Mouse (Mus musculus): ENCODE results near the gene Tldc1. TPM values are rescaled to one million over a fixed set of nuclear protein-coding genes. Genes with fewer than 3 reads are reported as not detected.

Tldc1 gene
- polyA plus RNA-seq, 1 experiment from 2014 or later: 11.8 TPM

Other genes starting within 250 kb of the Tldc1 start
- 61.3 and 63.2 TPM in 2 replicates for gene Mbtps1, start 219.7 kb downstream of the Tldc1 start, polyA plus RNA-seq (2015; fragmentation: Nextera tagmentation; extraction: Ambion mirVana)
- 138 and 150 TPM in 2 replicates for gene Hsdl1, start 203.2 kb downstream of the Tldc1 start, polyA plus RNA-seq (2015; fragmentation: Nextera tagmentation; extraction: Ambion mirVana)
- 0.29 and 0.31 TPM in 2 replicates for gene Dnaaf1, start 203.2 kb downstream of the Tldc1 start, polyA plus RNA-seq (2015; fragmentation: Nextera tagmentation; extraction: Ambion mirVana)
- gene Taf1c, start 173.2 kb downstream of the Tldc1 start, polyA plus RNA-seq (2015; fragmentation: Nextera tagmentation; extraction: Ambion mirVana): 12.6 and 14.5 TPM in 2 replicates
- not detected in 2 replicates for gene Adad2, start 165.7 kb downstream of the Tldc1 start, polyA plus RNA-seq (2015; fragmentation: Nextera tagmentation; extraction: Ambion mirVana)
- gene Kcng4, start 142.7 kb downstream of the Tldc1 start, polyA plus RNA-seq (2015; fragmentation: Nextera tagmentation; extraction: Ambion mirVana): 0.09 TPM in 1 of 2 replicates, not detected in the other
- gene Wfdc1, start 112.1 kb downstream of the Tldc1 start, polyA plus RNA-seq (2015; fragmentation: Nextera tagmentation; extraction: Ambion mirVana): 3.3 and 3.5 TPM in 2 replicates
- gene Atp2c2, start 78.4 kb downstream of the Tldc1 start, polyA plus RNA-seq (2015; fragmentation: Nextera tagmentation; extraction: Ambion mirVana): 0.21 TPM in 1 of 2 replicates, not detected in the other
- gene Cotl1, start 62.1 kb upstream of the Tldc1 start, polyA plus RNA-seq (2015; fragmentation: Nextera tagmentation; extraction: Ambion mirVana): 98.1 and 106 TPM in 2 replicates
- gene Klhl36, start 83.8 kb upstream of the Tldc1 start, polyA plus RNA-seq (2015; fragmentation: Nextera tagmentation; extraction: Ambion mirVana): 14.6 and 14.8 TPM in 2 replicates
- 123 and 126 TPM in 2 replicates for gene Usp10, start 131.9 kb upstream of the Tldc1 start, polyA plus RNA-seq (2015; fragmentation: Nextera tagmentation; extraction: Ambion mirVana)
- gene Gm20388, start 132.4 kb upstream of the Tldc1 start, polyA plus RNA-seq (2015; fragmentation: Nextera tagmentation; extraction: Ambion mirVana): 1.9 and 4.1 TPM in 2 replicates
- gene Crispld2, start 214.0 kb upstream of the Tldc1 start, polyA plus RNA-seq (2015; fragmentation: Nextera tagmentation; extraction: Ambion mirVana): 3.1 and 3.5 TPM in 2 replicates